ENCODE assay signal across 26 mouse cellular contexts in the genomic region with DNA sequence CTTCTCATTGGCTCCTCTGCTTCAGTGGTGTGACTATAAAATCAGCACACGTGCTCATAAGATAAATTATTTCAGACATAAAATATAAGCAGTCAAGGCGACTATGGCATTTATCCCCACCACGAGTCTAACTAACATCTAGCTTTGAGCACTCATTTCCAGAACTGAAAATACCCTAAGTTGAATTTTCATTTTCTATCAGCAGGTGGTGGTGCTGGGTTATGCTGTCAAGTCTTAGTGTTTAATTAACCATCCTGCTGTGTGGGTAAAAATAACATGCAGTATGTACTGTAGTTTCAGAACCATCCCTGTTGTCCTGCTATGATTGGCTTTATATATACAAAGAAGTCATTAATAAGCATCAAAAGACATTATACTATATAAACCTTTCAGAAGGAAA.
A peak's percentile ranks its signal among the peaks of the same experiment; 100 is the strongest.
DNase-seq lines count a peak whose midpoint lies in the region; ATAC-seq and TF ChIP-seq lines count a peak whose summit lies in the region.
"Had no signal": no experiment of that assay in that cellular context is flagged by ENCODE, and none has a peak within 500 bp of the region (broad histone marks: within the 10 kb centered on the region; RNA-seq: fewer than 3 reads in every experiment).

No protein-coding gene starts in this region.

- H3K4me3 ChIP-seq in hindbrain, postnatal 0 days (ENCODE audit: low read length) = no peak overlapping the region
- H3K4me3 ChIP-seq in hindbrain, embryonic 10.5 days = no peak overlapping the region
- no peak overlapping the region for H3K4me3 ChIP-seq in left cerebral cortex, adult 2 months
- H3K4me3 ChIP-seq: embryonic facial prominence, embryonic 13.5 days; forebrain, embryonic 10.5 days; heart, embryonic 12.5 days; intestine, embryonic 15.5 days; limb, embryonic 13.5 days; midbrain, embryonic 15.5 days had no signal

- H3K9ac ChIP-seq in hindbrain, postnatal 0 days (replicated peaks; ENCODE audit: low read length) = no peak overlapping the region
- H3K9ac ChIP-seq: embryonic facial prominence, embryonic 13.5 days; forebrain, postnatal 0 days; heart, embryonic 12.5 days; intestine, embryonic 15.5 days; limb, embryonic 13.5 days; midbrain, embryonic 15.5 days had no signal

- DNase-seq in cerebellum, adult 9-10 months = peak; percentile 11
- no peak for DNase-seq in hindbrain, postnatal 0 days (ENCODE audit: low spot score)
- no peak for DNase-seq in hindbrain, embryonic 10.5 days (ENCODE audit: low spot score)
- no peak for DNase-seq in left cerebral cortex, adult 2 months (ENCODE audit: extremely low spot score in 1 of 2, low spot score in 2 of 2)
- no peak for DNase-seq in left cerebral cortex, adult 8-10 months (ENCODE audit: low spot score in 2 of 2)
- DNase-seq in NIH3T3 (ENCODE audit: low read depth) = peak; percentile 28
- DNase-seq in adrenal gland, postnatal 36 days = no peak
- DNase-seq: adrenal gland, postnatal 25 days; cerebellum, adult 11 months; forebrain, postnatal 0 days; gastrocnemius, postnatal 25 days; heart, adult 11 months; heart, postnatal 10 days; layer of hippocampus, adult 9-11 months; spleen, adult 18-20 months; thymus, adult 18-20 months; thymus, postnatal 25 days had no signal

- no peak overlapping the region for H3K27ac ChIP-seq in hindbrain, postnatal 0 days
- no peak overlapping the region for H3K27ac ChIP-seq in hindbrain, embryonic 10.5 days
- H3K27ac ChIP-seq in left cerebral cortex, adult 2 months = no peak overlapping the region
- H3K27ac ChIP-seq: embryonic facial prominence, embryonic 13.5 days; forebrain, embryonic 10.5 days; intestine, embryonic 15.5 days; limb, embryonic 13.5 days; midbrain, embryonic 15.5 days had no signal

- H3K9me3 ChIP-seq in hindbrain, postnatal 0 days (ENCODE audit: low read length) = no peaks in the 10 kb centered on the region
- no peaks in the 10 kb centered on the region for H3K9me3 ChIP-seq in hindbrain, embryonic 10.5 days
- H3K9me3 ChIP-seq: embryonic facial prominence, embryonic 13.5 days; forebrain, embryonic 10.5 days; intestine, embryonic 15.5 days; limb, embryonic 13.5 days; midbrain, embryonic 15.5 days had no signal

- H3K4me1 ChIP-seq in hindbrain, postnatal 0 days (ENCODE audit: insufficient read depth, low read length) = no peaks in the 10 kb centered on the region
- no peaks in the 10 kb centered on the region for H3K4me1 ChIP-seq in hindbrain, embryonic 10.5 days (replicated peaks)
- H3K4me1 ChIP-seq: embryonic facial prominence, embryonic 13.5 days; forebrain, embryonic 10.5 days; heart, embryonic 12.5 days; intestine, embryonic 15.5 days; limb, embryonic 13.5 days; midbrain, embryonic 15.5 days had no signal

- ATAC-seq in cerebellum, adult (ENCODE audit: insufficient number of reproducible peaks, low FRiP score, low TSS enrichment) = no peak
- no peak for ATAC-seq in hindbrain, postnatal 0 days
- ATAC-seq: forebrain, postnatal 0 days; hindbrain, embryonic 16.5 days; intestine, embryonic 15.5 days; midbrain, embryonic 15.5 days had no signal

- TF ChIP-seq CTCF in hindbrain, postnatal 0 days (IDR thresholded peaks at IDR 0.05; ENCODE audit: low read depth) = peak; percentile 12; the same call in 1 of the 2 replicates
- peak; percentile 35 for TF ChIP-seq CTCF in left cerebral cortex, adult 2 months (IDR thresholded peaks at IDR 0.05)

- intact Hi-C loops in left cerebral cortex, adult 2 months (cut with DNase I) = no loop called here

- no peaks in the 10 kb centered on the region for H3K27me3 ChIP-seq in hindbrain, postnatal 0 days (ENCODE audit: insufficient read depth, low read length)
- no peaks in the 10 kb centered on the region for H3K27me3 ChIP-seq in hindbrain, embryonic 10.5 days (ENCODE audit: insufficient read depth, poor library complexity, severe bottlenecking)
- H3K27me3 ChIP-seq: embryonic facial prominence, embryonic 13.5 days; heart, embryonic 12.5 days; intestine, embryonic 15.5 days; limb, embryonic 13.5 days; midbrain, embryonic 15.5 days had no signal

- H3K36me3 ChIP-seq in hindbrain, postnatal 0 days (ENCODE audit: insufficient read depth, low read length) = no peaks in the 10 kb centered on the region
- H3K36me3 ChIP-seq in hindbrain, embryonic 10.5 days = no peaks in the 10 kb centered on the region
- H3K36me3 ChIP-seq: embryonic facial prominence, embryonic 13.5 days; forebrain, embryonic 10.5 days; heart, embryonic 12.5 days; intestine, embryonic 15.5 days; limb, embryonic 13.5 days; midbrain, embryonic 15.5 days had no signal

- 75% methylated on average over 3 of the region's 3 CpGs for WGBS in hindbrain, postnatal 0 days
- WGBS in hindbrain, embryonic 10.5 days = 92% methylated on average over 3 of the region's 3 CpGs

- no peak overlapping the region for H3K4me2 ChIP-seq in hindbrain, postnatal 0 days (ENCODE audit: low read depth, low read length)
- H3K4me2 ChIP-seq: embryonic facial prominence, embryonic 13.5 days; heart, embryonic 12.5 days; intestine, embryonic 15.5 days; limb, embryonic 13.5 days; liver, embryonic 11.5 days; midbrain, embryonic 15.5 days had no signal

Comparison
In these comparisons a context has a peak if more than half of its experiments do, and no peak if none do; other contexts are left out.
1. DNase-seq: peak in cerebellum, adult 9-10 months (single experiment) and NIH3T3 (single experiment); none in hindbrain, postnatal 0 days (single experiment), hindbrain, embryonic 10.5 days (single experiment), left cerebral cortex, adult 2 months (0 of 2), left cerebral cortex, adult 8-10 months (0 of 2) and adrenal gland, postnatal 36 days (0 of 2).